Mouse (Mus musculus) testis, adult 2 months (tissue): ENCODE results near the gene 4930503B20Rik.

Experiments used
- CTCF ChIP-seq: fragments of 200-500 bp; IDR thresholded peaks from 2 replicates; pipeline ENCODE4 v1.5.1; 2012; ENCODE audit warnings: low read depth, mild to moderate bottlenecking, inconsistent platforms, low read length, moderate library complexity; ENCODE audit not compliant: control insufficient read depth, insufficient read depth, insufficient replicate concordance
- POLR2A ChIP-seq: fragments of 200-500 bp; IDR thresholded peaks from 2 replicates; pipeline ENCODE4 v1.6.1; 2012; ENCODE audit warnings: low read depth, mild to moderate bottlenecking, inconsistent platforms, low read length, moderate library complexity; ENCODE audit not compliant: control insufficient read depth

- TF ChIP-seq CTCF (no peak), POLR2A (no peak)
These were observed 52.7 kb downstream of the 4930503B20Rik start for GRCm38 (mm10) chr3:146598411-146598810.
